Mouse (Mus musculus) kidney, adult 2 months (tissue): ENCODE data around the gene Hcrtr1.

ENCODE experiments used
- CTCF ChIP-seq: fragments of 200-500 bp; conservative IDR thresholded peaks from 2 replicates; pipeline ENCODE4 v1.5.1; 2011; ENCODE audit warnings: low read depth, mild to moderate bottlenecking, control low read depth, low read length, moderate library complexity, mixed read lengths; ENCODE audit not compliant: insufficient read depth, insufficient read length
- POLR2A ChIP-seq: fragments of 200-500 bp; IDR thresholded peaks from one replicate; pipeline ENCODE4 v1.6.1; 2011; ENCODE audit warnings: low read depth, low read length, control low read depth

GRCm38 (mm10) chr4:130107444-130108131 lies 31.6 kb downstream of the Hcrtr1 start:
- no peak for TF ChIP-seq CTCF
- TF ChIP-seq POLR2A: peak; percentile 23
